Mouse (Mus musculus) testis, postnatal 10 days (tissue): ENCODE results near the gene Exoc6b.
"Not testable (repeated sequence)": the region's sequence is repeated elsewhere in the genome, so short reads cannot be mapped to it uniquely, and the experiment has no call there.

Experiments
- DNase-seq: peaks from one replicate; pipeline ENCODE4 v3.0.0; 2021; ENCODE audit warnings: low spot score

Exoc6b gene

GRCm38 (mm10) chr6:84631588-84631987, 437.7 kb downstream of the Exoc6b start:
- DNase-seq: no peak

DNA sequence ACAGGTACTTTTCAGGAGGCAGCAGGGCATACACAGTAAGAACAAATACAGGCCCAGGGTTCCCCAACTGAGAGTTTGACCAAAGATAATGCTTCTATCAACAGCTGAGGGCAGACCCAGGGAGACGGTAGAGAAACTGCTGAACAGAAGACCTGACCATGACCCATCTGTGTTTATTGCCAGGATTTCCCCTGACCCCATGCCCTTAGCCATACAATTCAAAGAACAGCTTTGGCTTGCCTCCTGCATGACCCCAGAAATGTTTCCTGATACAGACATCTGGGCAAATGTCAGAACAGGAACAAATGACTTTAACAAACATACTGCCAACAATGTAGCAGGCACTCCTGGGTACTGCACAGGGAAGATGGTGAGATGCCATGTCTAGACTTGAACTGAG, 439.0 kb downstream of the Exoc6b start:
- DNase-seq: no peak

DNA sequence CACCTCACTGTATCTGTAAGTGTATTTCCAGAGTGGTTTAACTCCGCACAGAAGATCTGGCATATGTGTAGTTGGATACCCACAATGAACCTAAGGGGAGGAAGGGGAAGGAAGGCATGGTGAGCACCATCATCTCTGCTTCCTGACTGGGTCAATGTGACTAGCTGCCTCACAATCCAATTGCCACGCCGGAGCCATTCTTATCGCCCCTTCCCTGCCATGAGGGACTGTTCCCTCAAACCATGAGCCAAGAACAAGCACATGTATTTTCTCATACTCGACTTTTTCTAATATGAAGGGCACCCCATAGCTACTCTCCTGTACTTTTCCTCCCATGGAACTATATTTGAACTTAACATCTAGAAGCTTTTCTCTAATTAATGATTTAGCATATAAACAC, 440.5 kb downstream of the Exoc6b start:
- DNase-seq: no peak

DNA sequence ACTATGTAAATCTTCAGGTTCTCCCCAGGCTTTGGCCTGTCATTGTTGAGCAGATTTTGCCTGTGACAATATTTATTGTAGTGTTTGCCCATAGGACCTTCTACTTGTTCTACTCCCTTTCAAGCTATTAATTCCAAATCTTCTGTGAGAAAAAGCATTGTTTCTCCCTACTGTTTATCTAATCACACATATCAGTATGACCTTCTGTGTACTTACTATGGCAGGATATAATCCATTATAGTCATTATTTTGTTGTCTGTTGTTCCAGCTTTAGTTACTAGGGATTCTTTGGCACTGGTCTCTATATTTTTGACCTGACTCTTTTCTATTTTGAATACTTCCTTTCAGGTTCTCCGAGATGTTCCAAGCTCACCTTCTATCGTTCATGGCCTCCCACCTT, 442.9 kb downstream of the Exoc6b start:
- DNase-seq: no peak

- no peak for DNase-seq
Measured at GRCm38 (mm10) chr6:84619166-84619565, 450.1 kb downstream of the Exoc6b start.

- no peak for DNase-seq
Measured at GRCm38 (mm10) chr6:84617051-84617450, 452.3 kb downstream of the Exoc6b start.

- no peak for DNase-seq
Measured at GRCm38 (mm10) chr6:84616586-84616985, 452.7 kb downstream of the Exoc6b start.

DNA sequence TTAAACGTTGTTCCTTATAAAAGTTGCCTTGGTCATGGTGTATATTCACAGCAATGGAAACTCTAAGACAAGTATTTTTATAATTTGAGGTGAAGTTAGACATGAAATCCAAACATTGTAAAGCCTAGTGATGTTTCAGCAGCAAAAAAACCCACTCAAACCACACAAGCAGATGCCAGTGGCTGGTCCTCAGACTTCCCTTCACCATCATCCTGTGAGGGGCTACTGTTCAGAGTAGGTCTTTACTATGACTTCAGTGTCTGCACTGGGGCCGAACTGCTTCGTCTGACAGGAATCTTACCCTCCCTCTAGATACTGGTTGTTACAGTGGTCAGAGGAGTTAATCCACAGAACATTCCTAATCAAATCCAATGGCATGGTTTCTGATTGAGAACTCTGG, 455.8 kb downstream of the Exoc6b start:
- no peak for DNase-seq

- no peak for DNase-seq
Measured at GRCm38 (mm10) chr6:84601136-84601889, 468.0 kb downstream of the Exoc6b start.

- DNase-seq: not testable (repeated sequence)
Measured at GRCm38 (mm10) chr6:84599296-84599695, 470.0 kb downstream of the Exoc6b start.

- no peak for DNase-seq
Measured at GRCm38 (mm10) chr6:84598725-84599124, 470.6 kb downstream of the Exoc6b start.

GRCm38 (mm10) chr6:84594626-84595025, 474.7 kb downstream of the Exoc6b start:
- DNase-seq: no peak

GRCm38 (mm10) chr6:84593693-84594092, 475.6 kb downstream of the Exoc6b start, which contains the start of gene Cyp26b1:
Gene Cyp26b1 (minus strand): TSS chr6:84593908.
- peak; percentile 42 for DNase-seq

DNA sequence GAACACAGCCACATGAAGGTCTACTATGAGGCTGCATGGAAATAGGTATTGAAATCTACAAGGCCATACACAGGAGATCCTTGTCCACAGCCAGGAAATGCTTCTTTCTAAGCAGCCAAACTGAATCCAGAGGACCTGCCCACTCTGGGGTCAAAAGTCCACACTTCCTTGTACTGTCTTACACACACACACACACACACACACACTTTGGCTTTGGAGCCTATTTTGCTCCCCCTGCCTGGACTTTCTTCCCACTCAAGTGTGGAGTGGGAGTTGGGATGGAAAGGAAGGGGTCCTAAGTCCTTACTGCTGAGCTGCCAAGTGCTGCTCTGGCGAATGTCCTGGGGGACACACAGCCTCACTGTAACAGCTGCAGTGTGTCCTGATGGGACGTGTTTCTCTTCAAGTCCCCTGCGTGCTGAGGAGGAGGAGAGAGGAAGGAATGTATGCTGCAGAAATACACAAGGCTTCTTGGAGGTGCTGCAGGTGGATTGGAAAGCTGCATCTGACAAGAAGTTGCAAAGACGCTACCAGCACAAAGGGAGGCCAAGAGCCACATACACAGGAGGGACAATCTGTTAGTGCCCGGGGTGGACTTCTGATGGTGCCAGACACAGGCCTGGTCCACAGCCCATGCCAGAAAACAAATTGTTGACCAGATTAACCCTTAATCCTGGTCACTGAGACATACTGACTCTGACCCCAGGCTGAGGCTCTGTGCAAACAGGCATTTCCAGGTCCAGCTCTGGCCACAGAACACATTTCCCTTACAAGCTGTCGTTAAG, 478.2 kb downstream of the Exoc6b start:
- DNase-seq: no peak

DNA sequence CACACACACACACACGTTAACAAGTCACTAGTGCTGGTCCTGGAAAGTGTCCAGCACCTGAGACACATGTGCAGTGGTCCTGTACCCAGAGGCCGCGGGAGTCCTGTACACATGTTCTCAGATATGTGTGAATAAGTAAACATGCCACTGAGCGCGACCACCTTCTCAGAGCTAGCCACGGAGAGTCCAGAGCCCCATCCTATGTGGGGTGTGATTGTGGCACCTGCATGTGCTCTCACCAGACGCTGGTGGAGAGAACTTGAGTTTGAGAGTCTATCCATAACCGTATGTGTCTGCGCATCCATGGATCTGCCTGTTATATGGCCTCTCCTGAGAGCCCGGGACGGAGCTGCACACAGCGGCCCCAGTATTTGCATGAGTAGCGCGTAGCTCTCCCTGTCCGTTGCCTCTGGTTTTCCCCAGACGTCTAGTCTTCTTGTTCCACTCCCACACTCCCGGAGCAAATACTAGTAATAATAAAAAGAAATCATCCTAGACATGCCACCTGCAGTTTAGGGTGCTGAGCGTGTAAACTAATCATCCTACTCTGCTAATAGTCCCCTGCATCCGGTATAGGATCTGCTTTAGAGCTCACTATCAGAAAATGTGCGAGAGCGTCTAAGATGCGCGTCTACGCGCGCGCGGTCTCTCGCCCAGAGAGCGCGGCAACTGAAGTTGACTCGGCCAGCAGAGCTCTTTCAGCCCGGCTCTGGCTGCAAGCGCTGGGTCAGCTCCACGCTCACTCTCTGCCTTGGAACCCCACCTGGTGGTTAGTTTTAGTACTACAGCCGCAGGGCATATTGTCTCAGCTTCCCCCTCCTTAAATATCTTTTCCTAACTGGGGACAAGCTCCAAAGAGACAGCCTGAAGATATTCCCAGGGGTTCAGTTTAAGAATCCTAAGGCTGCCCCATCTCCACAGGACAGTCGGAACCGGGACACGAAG, 479.3 kb downstream of the Exoc6b start:
- DNase-seq: peak; percentile 96

GRCm38 (mm10) chr6:84588895-84589652, 480.2 kb downstream of the Exoc6b start:
- peak; percentile 88 for DNase-seq

DNA sequence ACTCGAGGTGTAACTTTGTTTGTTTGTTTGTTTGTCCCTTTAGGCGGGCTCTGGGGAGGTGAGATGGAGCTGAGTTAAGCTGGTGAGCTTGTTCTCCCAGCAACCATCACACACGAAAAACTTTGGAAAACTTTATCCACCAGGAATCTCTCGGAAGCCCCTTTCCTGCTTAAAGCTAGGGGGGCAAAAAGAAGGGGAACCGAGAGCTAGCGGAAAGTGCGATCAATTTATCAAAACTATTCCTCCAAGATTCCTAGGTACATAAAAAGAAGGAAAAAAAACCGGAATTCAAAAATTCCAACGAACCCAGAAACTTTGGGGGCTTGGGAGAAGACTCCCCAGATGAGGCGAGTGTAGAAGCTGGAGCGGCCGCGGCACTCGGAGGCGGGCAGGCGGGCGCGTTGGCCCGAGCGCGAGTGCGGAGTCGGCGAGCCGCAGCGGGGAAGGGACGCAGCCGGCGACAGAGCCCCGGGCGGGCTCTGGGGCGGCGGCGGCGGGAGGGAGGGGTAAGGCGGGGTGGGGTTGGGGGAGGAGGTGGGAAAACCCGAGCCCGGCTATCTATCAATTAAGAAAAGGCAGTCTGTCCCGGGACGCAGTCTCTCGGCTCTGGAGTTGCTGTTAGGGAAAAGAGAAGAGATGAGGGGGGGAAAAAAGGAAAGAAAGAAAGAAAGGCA, 481.0 kb downstream of the Exoc6b start:
- DNase-seq: peak; percentile 58

DNA sequence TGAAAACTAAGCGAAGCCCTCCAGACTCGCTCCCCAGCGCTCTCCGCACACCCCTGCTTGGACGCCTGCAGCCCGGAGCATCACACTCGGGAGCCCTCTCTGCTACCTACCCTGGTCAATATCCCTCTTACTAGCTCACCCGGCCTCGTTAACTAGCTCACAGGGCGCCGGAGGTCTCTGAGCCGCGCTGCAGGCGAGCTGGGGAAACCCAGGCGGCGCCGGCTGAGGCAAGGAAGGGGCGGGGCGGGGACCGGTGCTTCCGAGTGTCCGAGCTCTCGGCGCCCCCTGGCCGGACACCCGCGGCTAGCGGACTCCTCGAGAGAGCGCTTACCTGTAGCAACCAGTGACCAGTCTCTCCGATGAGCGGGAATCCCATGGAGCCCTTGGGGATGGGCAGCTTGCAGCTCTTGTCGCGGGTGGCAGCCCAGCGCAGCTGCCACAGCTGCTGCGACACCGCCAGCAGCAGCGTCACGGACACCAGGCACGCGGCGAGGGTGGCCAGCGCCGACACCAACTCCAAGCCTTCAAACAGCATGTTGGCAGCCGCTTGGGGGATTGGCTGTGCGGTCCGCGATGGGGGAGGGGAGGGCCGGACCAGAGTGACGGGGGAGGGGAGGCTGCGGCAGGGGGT, 481.7 kb downstream of the Exoc6b start:
- peak; percentile 80 for DNase-seq

GRCm38 (mm10) chr6:84586551-84587200, 482.6 kb downstream of the Exoc6b start:
- peak; percentile 56 for DNase-seq
